Mouse (Mus musculus) cerebellum, adult 9-11 months (tissue): ENCODE measurements around the gene Ppp1r14b.
A peak's percentile ranks its signal among the peaks of the same experiment; 100 is the strongest.

Experiments
- DNase-seq: peaks from one replicate; pipeline ENCODE4 v3.0.0; 2022

Ppp1r14b gene

GRCm38 (mm10) chr19:6995255-6995991, 20.7 kb downstream of the Ppp1r14b start:
- DNase-seq: peak; percentile 76

- DNase-seq: peak; percentile 92
Measured at GRCm38 (mm10) chr19:6996006-6996405, 21.2 kb downstream of the Ppp1r14b start, which contains the start of the genes Nudt22 and Trpt1. Gene Nudt22, minus strand, starts transcription at chr19:6996117. Gene Trpt1, plus strand, starts transcription at chr19:6996131.

GRCm38 (mm10) chr19:6997721-6998290, 23.0 kb downstream of the Ppp1r14b start:
- DNase-seq: peak; percentile 52

- DNase-seq: no peak
Measured at GRCm38 (mm10) chr19:6999360-7000063, 24.7 kb downstream of the Ppp1r14b start.

GRCm38 (mm10) chr19:7006892-7007593, 32.3 kb downstream of the Ppp1r14b start:
- no peak for DNase-seq

- DNase-seq: no peak
Measured at GRCm38 (mm10) chr19:7012426-7012825, 37.7 kb downstream of the Ppp1r14b start.

- DNase-seq: no peak
Measured at GRCm38 (mm10) chr19:7013984-7014383, 39.2 kb downstream of the Ppp1r14b start.

GRCm38 (mm10) chr19:7014481-7015135, 39.8 kb downstream of the Ppp1r14b start:
- DNase-seq: no peak

GRCm38 (mm10) chr19:7017541-7018457, 43.0 kb downstream of the Ppp1r14b start:
- DNase-seq: no peak

GRCm38 (mm10) chr19:7018546-7018945, 43.8 kb downstream of the Ppp1r14b start:
- no peak for DNase-seq

GRCm38 (mm10) chr19:7019191-7019590, 44.4 kb downstream of the Ppp1r14b start, which contains the start of gene Fermt3:
Gene Fermt3, minus strand, starts transcription at chr19:7019469.
- no peak for DNase-seq

- peak; percentile 58 for DNase-seq
Measured at GRCm38 (mm10) chr19:7020224-7020641, 45.5 kb downstream of the Ppp1r14b start.
